Mouse (Mus musculus): ENCODE measurements around the gene Zfp775. TPM values are rescaled to one million over a fixed set of nuclear protein-coding genes. Genes with fewer than 3 reads are reported as not detected.

The Zfp775 gene
- total and polyA plus RNA-seq, 3 experiments: 6.2 to 12.9 (median 11.8) TPM

- peak; percentile 76 for DNase-seq
- intact Hi-C loops (cut with DNase I): loop anchor here (1.0 to 5.0 kb wide), 4 partner anchors 33 to 127 kb away; partner anchors contain the start of genes Gimap5 and Gimap6
- WGBS: 8% methylated on average over 12 of the region's 12 CpGs
- TF ChIP-seq EP300 (IDR thresholded peaks at IDR 0.05; ENCODE audit: insufficient read depth, low read depth, low read length) (0 out of 2 replicates have a peak, but pooled peaks have one; percentile 49), POLR2A (IDR thresholded peaks at IDR 0.05; ENCODE audit: insufficient read depth, low read depth, low read length) (no peak), CTCF (IDR thresholded peaks at IDR 0.05) (peak; percentile 98)
- H3K36me3 ChIP-seq (ENCODE audit: control insufficient read depth, insufficient read depth, low read length): no peaks in the 10 kb centered on the region
- no peaks in the 10 kb centered on the region for H3K27me3 ChIP-seq (ENCODE audit: control insufficient read depth, insufficient read depth, low read length)
- no peak overlapping the region for H3K4me3 ChIP-seq
- H3K27ac ChIP-seq: peak overlapping the region; percentile 60
- H3K9ac ChIP-seq (ENCODE audit: low read depth, low read length): no peak overlapping the region
- H3K79me2 ChIP-seq (replicated peaks; ENCODE audit: control insufficient read depth, insufficient read depth, low read length): no peaks in the 10 kb centered on the region
- peaks cover 1% of the 10 kb centered on the region; the same call in 1 of the 2 replicates for H3K4me1 ChIP-seq (ENCODE audit: control insufficient read depth, insufficient read depth, low read length)
Measured at GRCm38 (mm10) chr6:48645660-48646308, 43.9 kb downstream of the Zfp775 start.

GRCm38 (mm10) chr6:48646309-48646690, 44.4 kb downstream of the Zfp775 start:
- intact Hi-C loops (cut with DNase I): loop anchor here (2.0 to 5.0 kb wide), 3 partner anchors 33 to 101 kb away; partner anchors contain the start of genes Gimap5 and Gimap6
- Histone ChIP-seq H3K4me3 (no peak overlapping the region), H3K36me3 (ENCODE audit: control insufficient read depth, insufficient read depth, low read length) (no peaks in the 10 kb centered on the region), H3K79me2 (replicated peaks; ENCODE audit: control insufficient read depth, insufficient read depth, low read length) (no peaks in the 10 kb centered on the region), H3K27me3 (ENCODE audit: control insufficient read depth, insufficient read depth, low read length) (no peaks in the 10 kb centered on the region), H3K4me1 (ENCODE audit: control insufficient read depth, insufficient read depth, low read length) (peaks cover 1% of the 10 kb centered on the region; the same call in 1 of the 2 replicates), H3K27ac (peak overlapping the region; percentile 60), H3K9ac (ENCODE audit: low read depth, low read length) (no peak overlapping the region)
- TF ChIP-seq CTCF (IDR thresholded peaks at IDR 0.05): no peak
- no peak for TF ChIP-seq POLR2A (IDR thresholded peaks at IDR 0.05; ENCODE audit: insufficient read depth, low read depth, low read length)
- no peak for TF ChIP-seq EP300 (IDR thresholded peaks at IDR 0.05; ENCODE audit: insufficient read depth, low read depth, low read length)
- WGBS: 56% methylated on average over 4 of the region's 4 CpGs
- DNase-seq: no peak

GRCm38 (mm10) chr6:48646995-48647394, 45.1 kb downstream of the Zfp775 start, which contains the start of gene Gimap8:
Gimap8 (plus strand) TSS chr6:48647234.
- peak within 1 kb of the TSS; percentile 45; the same call in 1 of the 2 replicates for H3K4me3 ChIP-seq
- 19% methylated on average over 3 of the region's 3 CpGs for WGBS

GRCm38 (mm10) chr6:48647611-48648010, 45.7 kb downstream of the Zfp775 start:
- Histone ChIP-seq H3K27me3 (ENCODE audit: control insufficient read depth, insufficient read depth, low read length) (no peaks in the 10 kb centered on the region), H3K9ac (ENCODE audit: low read depth, low read length) (peak overlapping the region; percentile 34), H3K27ac (peak overlapping the region; percentile 83), H3K79me2 (replicated peaks; ENCODE audit: control insufficient read depth, insufficient read depth, low read length) (no peaks in the 10 kb centered on the region), H3K36me3 (ENCODE audit: control insufficient read depth, insufficient read depth, low read length) (no peaks in the 10 kb centered on the region), H3K4me1 (ENCODE audit: control insufficient read depth, insufficient read depth, low read length) (peaks cover 1% of the 10 kb centered on the region; the same call in 1 of the 2 replicates), H3K4me3 (peak overlapping the region; percentile 45; the same call in 1 of the 2 replicates)
- TF ChIP-seq EP300 (IDR thresholded peaks at IDR 0.05; ENCODE audit: insufficient read depth, low read depth, low read length) (no peak), POLR2A (IDR thresholded peaks at IDR 0.05; ENCODE audit: insufficient read depth, low read depth, low read length) (no peak), CTCF (IDR thresholded peaks at IDR 0.05) (no peak)
- no peak for DNase-seq
- intact Hi-C loops (cut with DNase I): loop anchor here (2.0 to 5.0 kb wide), 3 partner anchors 31 to 99 kb away; partner anchors contain the start of genes Gimap5 and Gimap6
- WGBS: 52% methylated on average over 2 of the region's 2 CpGs

More at GRCm38 (mm10) chr6:48646995-48647394, 45.1 kb downstream of the Zfp775 start, which contains the start of gene Gimap8:
- peak; percentile 69 to 83 for DNase-seq
- Histone ChIP-seq H3K27me3 (ENCODE audit: control insufficient read depth, insufficient read depth, low read length) (no peaks in the 10 kb centered on the region), H3K4me1 (ENCODE audit: control insufficient read depth, insufficient read depth, low read length) (peaks cover 1% of the 10 kb centered on the region; the same call in 1 of the 2 replicates), H3K9ac (ENCODE audit: low read depth, low read length) (peak within 1 kb of the TSS; percentile 34), H3K27ac (peak within 1 kb of the TSS; percentile 83), H3K79me2 (replicated peaks; ENCODE audit: control insufficient read depth, insufficient read depth, low read length) (no peaks in the 10 kb centered on the region), H3K36me3 (ENCODE audit: control insufficient read depth, insufficient read depth, low read length) (no peaks in the 10 kb centered on the region)
- intact Hi-C loops (cut with DNase I): loop anchor here (2.0 to 5.0 kb wide), 3 partner anchors 32 to 100 kb away; partner anchors contain the start of genes Gimap5 and Gimap6
- peak; percentile 39; the same call in 1 of the 2 replicates for TF ChIP-seq POLR2A (IDR thresholded peaks at IDR 0.05; ENCODE audit: insufficient read depth, low read depth, low read length)
- peak; percentile 81 for TF ChIP-seq CTCF (IDR thresholded peaks at IDR 0.05)
- TF ChIP-seq EP300 (IDR thresholded peaks at IDR 0.05; ENCODE audit: insufficient read depth, low read depth, low read length): no peak

DNA sequence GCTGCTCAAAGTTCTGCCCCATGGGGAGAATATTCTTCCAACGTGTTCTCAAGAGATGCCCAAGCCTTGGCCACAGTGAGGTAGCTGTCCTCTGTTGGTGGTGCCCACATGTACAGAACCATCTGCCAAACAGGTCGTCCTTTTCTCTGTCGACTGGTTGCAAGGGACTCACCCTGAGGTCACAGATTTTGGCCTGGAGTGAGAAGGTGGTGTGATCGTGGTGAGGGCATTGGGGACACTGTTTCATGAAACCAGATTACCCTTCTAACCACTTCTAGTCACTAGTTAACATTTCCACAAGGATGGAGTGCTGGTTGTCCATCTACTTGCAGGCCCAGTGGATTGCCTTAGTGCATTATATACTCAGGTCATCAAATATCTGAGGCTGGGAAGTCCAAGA, 46.9 kb downstream of the Zfp775 start:
- WGBS: 86% methylated on average over 4 of the region's 4 CpGs
- Histone ChIP-seq H3K4me1 (ENCODE audit: control insufficient read depth, insufficient read depth, low read length) (peaks cover 1% of the 10 kb centered on the region; the same call in 1 of the 2 replicates), H3K27ac (no peak overlapping the region), H3K4me3 (no peak overlapping the region), H3K9ac (ENCODE audit: low read depth, low read length) (no peak overlapping the region), H3K36me3 (ENCODE audit: control insufficient read depth, insufficient read depth, low read length) (no peaks in the 10 kb centered on the region), H3K79me2 (replicated peaks; ENCODE audit: control insufficient read depth, insufficient read depth, low read length) (no peaks in the 10 kb centered on the region), H3K27me3 (ENCODE audit: control insufficient read depth, insufficient read depth, low read length) (no peaks in the 10 kb centered on the region)
- intact Hi-C loops (cut with DNase I): loop anchor here (5.0 kb wide), 1 partner anchor 59 kb away; the partner anchor contains the start of gene Gimap6
- TF ChIP-seq EP300 (IDR thresholded peaks at IDR 0.05; ENCODE audit: insufficient read depth, low read depth, low read length) (no peak), CTCF (IDR thresholded peaks at IDR 0.05) (no peak), POLR2A (IDR thresholded peaks at IDR 0.05; ENCODE audit: insufficient read depth, low read depth, low read length) (no peak)
- DNase-seq: no peak
